Mouse (Mus musculus): ENCODE measurements at regions not wholly inside any gene's neighbourhood (a gene's known extent, or its start where the extent isn't known, plus 50 kb on each side); places are given as distances from the start of the nearest gene placed in this dataset.

DNA sequence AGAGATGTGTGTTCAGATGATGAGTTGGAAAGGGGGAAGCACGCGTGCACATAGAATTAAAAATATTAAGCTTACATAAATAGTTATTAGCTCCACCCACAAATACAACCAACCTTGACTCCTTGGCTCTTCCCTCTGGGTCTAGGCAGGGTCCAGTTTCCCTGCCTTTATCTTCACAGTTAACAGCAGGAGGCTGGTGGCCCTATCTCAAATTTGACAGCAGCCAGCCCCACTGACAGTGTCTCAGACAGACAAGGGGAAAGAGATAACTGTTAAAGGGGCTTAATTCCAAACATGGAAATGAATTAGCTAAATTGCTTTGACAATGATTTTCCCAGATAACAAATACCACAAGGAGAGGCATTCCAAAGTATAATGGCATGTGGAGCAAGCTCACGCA lies 121.2 kb upstream of the Mef2c start:
- no peak for DNase-seq (ENCODE audit: low read depth in 1 of 2, low spot score in 2 of 2)
- TF ChIP-seq CTCF (IDR thresholded peaks at IDR 0.05; ENCODE audit: extremely low read depth, insufficient read depth, insufficient read length, insufficient replicate concordance) (no peak), POLR2A (IDR thresholded peaks at IDR 0.05; ENCODE audit: low read depth, low read length) (no peak)
- H3K27me3 ChIP-seq (ENCODE audit: control insufficient read depth, insufficient read depth, low read length): no peaks in the 10 kb centered on the region
- WGBS: 86% methylated on average over 3 of the region's 3 CpGs
- H3K36me3 ChIP-seq (ENCODE audit: control insufficient read depth, insufficient read depth, low read length): no peaks in the 10 kb centered on the region
- no peaks in the 10 kb centered on the region for H3K4me1 ChIP-seq (ENCODE audit: control insufficient read depth, insufficient read depth, insufficient read length)
- H3K4me3 ChIP-seq (ENCODE audit: extremely low read depth, insufficient read depth, insufficient read length): no peak overlapping the region
- H3K27ac ChIP-seq (ENCODE audit: insufficient read depth, low read length): no peak overlapping the region

DNA sequence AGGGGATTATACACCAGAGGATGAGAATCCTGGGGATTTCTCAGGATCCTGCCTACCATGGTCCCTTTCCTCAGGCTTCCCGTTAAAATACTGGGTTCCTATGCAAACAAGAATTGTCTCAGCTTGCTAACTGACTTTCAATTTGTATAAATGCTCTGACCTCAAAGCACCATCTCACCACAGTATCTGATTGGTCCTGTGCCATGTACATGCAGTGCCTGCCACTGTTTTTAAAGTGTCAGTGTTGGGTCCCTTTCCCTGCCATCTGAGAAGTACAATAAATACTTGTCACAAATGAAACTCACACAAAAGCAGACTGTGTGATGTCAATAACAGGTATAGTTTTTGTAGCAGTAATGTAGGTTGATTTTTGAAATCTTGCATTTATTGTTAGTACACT lies 109.1 kb upstream of the Mef2c start:
- Histone ChIP-seq H3K4me3 (ENCODE audit: extremely low read depth, insufficient read depth, insufficient read length) (no peak overlapping the region), H3K36me3 (ENCODE audit: control insufficient read depth, insufficient read depth, low read length) (no peaks in the 10 kb centered on the region), H3K27ac (ENCODE audit: insufficient read depth, low read length) (no peak overlapping the region), H3K4me1 (ENCODE audit: control insufficient read depth, insufficient read depth, insufficient read length) (no peaks in the 10 kb centered on the region), H3K27me3 (ENCODE audit: control insufficient read depth, insufficient read depth, low read length) (no peaks in the 10 kb centered on the region; the same call in 1 of the 2 replicates)
- WGBS: 81% methylated on average over 1 of the region's 1 CpGs
- TF ChIP-seq POLR2A (IDR thresholded peaks at IDR 0.05; ENCODE audit: low read depth, low read length): no peak
- TF ChIP-seq CTCF (IDR thresholded peaks at IDR 0.05; ENCODE audit: extremely low read depth, insufficient read depth, insufficient read length, insufficient replicate concordance): no peak
- no peak for DNase-seq (ENCODE audit: low read depth in 1 of 2, low spot score in 2 of 2)

DNA sequence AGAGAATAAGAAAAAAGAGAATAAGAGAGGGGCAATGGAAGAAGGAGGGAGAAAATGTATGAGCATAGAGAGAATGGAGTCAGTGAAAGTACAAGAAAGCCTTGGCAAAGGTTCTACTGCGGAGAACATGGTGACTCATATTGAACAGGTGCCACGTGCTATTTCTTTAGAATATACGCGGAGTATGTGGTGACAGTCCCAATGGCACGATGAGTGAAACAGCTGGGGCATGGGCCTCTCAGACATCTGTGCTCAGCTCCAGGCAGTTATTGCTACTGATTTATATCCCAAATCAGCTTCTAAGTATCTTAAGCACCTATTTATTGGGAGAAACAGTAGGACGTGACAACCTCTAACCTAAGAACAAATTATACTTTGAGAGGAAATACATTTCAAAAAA lies 104.5 kb upstream of the Mef2c start:
- no peak overlapping the region for H3K27ac ChIP-seq (ENCODE audit: insufficient read depth, low read length)
- no peak for DNase-seq (ENCODE audit: low read depth in 1 of 2, low spot score in 2 of 2)
- H3K27me3 ChIP-seq (ENCODE audit: control insufficient read depth, insufficient read depth, low read length): no peaks in the 10 kb centered on the region; the same call in 1 of the 2 replicates
- no peak for TF ChIP-seq CTCF (IDR thresholded peaks at IDR 0.05; ENCODE audit: extremely low read depth, insufficient read depth, insufficient read length, insufficient replicate concordance)
- TF ChIP-seq POLR2A (IDR thresholded peaks at IDR 0.05; ENCODE audit: low read depth, low read length): no peak
- H3K36me3 ChIP-seq (ENCODE audit: control insufficient read depth, insufficient read depth, low read length): no peaks in the 10 kb centered on the region
- 94% methylated on average over 6 of the region's 6 CpGs for WGBS
- H3K4me1 ChIP-seq (ENCODE audit: control insufficient read depth, insufficient read depth, insufficient read length): no peaks in the 10 kb centered on the region
- no peak overlapping the region for H3K4me3 ChIP-seq (ENCODE audit: extremely low read depth, insufficient read depth, insufficient read length)

DNA sequence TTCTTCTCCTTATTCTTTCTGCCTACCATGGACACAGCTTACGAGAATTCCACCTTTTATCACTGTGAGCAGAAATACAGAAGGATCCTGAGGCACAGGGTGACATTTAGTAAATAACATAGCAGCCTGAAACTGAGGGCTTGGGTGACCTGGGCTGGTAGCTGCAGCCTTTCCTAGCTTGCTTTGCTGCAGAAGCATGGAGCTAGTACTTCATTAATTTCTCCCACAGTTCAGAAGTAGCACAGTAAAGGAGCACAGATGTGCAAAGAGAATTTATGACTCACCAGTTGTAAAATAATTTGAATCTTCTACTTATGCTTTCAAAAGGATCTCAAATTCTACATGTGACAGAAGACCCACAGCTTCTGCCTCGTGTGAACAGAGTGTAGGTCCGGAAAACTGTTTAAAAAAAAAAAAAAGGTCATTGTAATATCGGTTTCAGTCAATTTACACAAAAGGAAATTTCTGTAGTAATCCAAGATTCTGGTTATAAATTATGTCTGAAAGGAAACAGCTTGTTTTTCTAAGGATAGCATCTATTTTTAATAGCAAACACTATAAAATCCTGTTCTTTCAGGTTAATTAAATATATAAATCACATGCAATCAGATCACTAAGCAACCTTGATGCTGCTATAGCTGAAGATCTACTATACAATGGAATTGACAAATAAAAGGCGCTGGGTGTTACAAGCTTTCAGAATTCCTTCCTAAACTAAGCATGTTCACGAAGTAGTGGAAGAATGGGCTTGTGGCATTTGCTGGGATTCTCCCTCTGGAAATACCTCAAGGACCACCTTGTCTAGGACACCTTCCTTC lies 64.0 kb upstream of the Mef2c start:
- 83% methylated on average over 6 of the region's 6 CpGs for WGBS

DNA sequence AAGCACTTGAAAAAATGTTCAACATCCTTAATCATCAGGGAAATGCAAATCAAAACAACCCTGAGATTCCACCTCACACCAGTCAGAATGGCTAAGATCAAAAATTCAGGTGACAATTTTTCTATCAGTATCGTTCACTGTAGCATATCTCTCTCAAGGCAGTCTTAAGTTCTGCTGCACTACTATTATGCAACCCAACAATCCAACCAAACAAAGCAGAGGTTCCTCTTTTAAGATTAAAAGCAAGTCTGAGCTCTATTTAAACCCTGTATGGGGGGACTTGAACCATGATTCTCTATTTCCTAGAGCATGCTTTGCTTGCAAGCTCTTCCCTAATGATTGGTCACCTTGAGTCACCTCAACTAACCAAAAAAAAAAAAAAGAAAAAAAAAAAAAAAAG lies 59.6 kb upstream of the Mef2c start:
- no peaks in the 10 kb centered on the region for H3K36me3 ChIP-seq (ENCODE audit: control insufficient read depth, insufficient read depth, low read length)
- no peak for TF ChIP-seq POLR2A (IDR thresholded peaks at IDR 0.05; ENCODE audit: low read depth, low read length)
- no peak for TF ChIP-seq CTCF (IDR thresholded peaks at IDR 0.05; ENCODE audit: extremely low read depth, insufficient read depth, insufficient read length, insufficient replicate concordance)
- no peaks in the 10 kb centered on the region for H3K4me1 ChIP-seq (ENCODE audit: control insufficient read depth, insufficient read depth, insufficient read length)

More for the DNA sequence above, 64.0 kb upstream of the Mef2c start:
- no peaks in the 10 kb centered on the region for H3K4me1 ChIP-seq (ENCODE audit: control insufficient read depth, insufficient read depth, insufficient read length)
- no peaks in the 10 kb centered on the region for H3K36me3 ChIP-seq (ENCODE audit: control insufficient read depth, insufficient read depth, low read length)
- TF ChIP-seq POLR2A (IDR thresholded peaks at IDR 0.05; ENCODE audit: low read depth, low read length): no peak
- TF ChIP-seq CTCF (IDR thresholded peaks at IDR 0.05; ENCODE audit: extremely low read depth, insufficient read depth, insufficient read length, insufficient replicate concordance): no peak
- no peak for DNase-seq (ENCODE audit: low read depth in 1 of 2, low spot score in 2 of 2)
- no peak overlapping the region for H3K27ac ChIP-seq (ENCODE audit: insufficient read depth, low read length)
- no peaks in the 10 kb centered on the region for H3K27me3 ChIP-seq (ENCODE audit: control insufficient read depth, insufficient read depth, low read length)
- H3K4me3 ChIP-seq (ENCODE audit: extremely low read depth, insufficient read depth, insufficient read length): no peak overlapping the region

DNA sequence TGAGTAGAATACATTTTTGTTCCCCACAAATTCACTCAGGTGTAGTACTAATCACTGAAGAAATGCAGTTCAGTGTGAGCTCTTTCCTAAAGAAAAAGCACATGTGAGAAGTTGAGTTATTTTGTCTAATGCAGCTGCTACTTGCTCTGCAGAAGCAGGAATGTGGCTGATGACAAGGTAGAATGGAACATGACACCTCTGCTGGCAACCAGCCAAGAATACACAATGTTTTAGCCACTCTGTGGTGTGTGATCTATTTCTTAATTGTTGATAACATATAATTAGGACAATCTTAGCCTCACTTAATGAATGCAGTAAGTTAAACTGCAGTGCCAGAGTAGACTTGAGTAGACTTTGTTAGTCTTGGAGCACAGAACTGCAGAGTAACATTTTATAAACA lies 53.0 kb upstream of the Mef2c start:
- no peaks in the 10 kb centered on the region for H3K36me3 ChIP-seq (ENCODE audit: control insufficient read depth, insufficient read depth, low read length)

More for the DNA sequence above, 59.6 kb upstream of the Mef2c start:
- no peak overlapping the region for H3K27ac ChIP-seq (ENCODE audit: insufficient read depth, low read length)
- 80% methylated on average over 1 of the region's 1 CpGs for WGBS
- H3K4me3 ChIP-seq (ENCODE audit: extremely low read depth, insufficient read depth, insufficient read length): no peak overlapping the region
- DNase-seq (ENCODE audit: low read depth in 1 of 2, low spot score in 2 of 2): no peak
- no peaks in the 10 kb centered on the region for H3K27me3 ChIP-seq (ENCODE audit: control insufficient read depth, insufficient read depth, low read length)

DNA sequence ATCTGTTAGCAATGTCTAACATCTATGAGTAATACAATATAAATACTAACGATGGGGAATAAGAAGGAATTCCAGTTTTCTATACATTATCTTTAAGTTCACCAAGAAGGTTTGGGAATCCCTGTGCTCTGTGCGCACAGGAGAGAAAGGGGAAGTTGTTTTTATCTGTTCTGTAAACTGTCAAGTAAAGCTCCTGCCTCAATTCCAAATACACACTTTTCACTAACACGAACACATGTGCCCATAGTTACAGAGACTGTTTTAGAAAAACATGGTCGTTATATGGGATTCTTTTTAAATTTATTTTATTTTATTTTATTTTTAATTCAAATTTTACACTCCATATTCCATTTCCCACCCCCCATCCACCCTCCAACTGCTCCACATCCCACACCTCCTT lies 50.8 kb upstream of the Mef2c start:
- TF ChIP-seq CTCF (IDR thresholded peaks at IDR 0.05; ENCODE audit: extremely low read depth, insufficient read depth, insufficient read length, insufficient replicate concordance) (no peak), POLR2A (IDR thresholded peaks at IDR 0.05; ENCODE audit: low read depth, low read length) (no peak)
- Histone ChIP-seq H3K27me3 (ENCODE audit: control insufficient read depth, insufficient read depth, low read length) (no peaks in the 10 kb centered on the region), H3K36me3 (ENCODE audit: control insufficient read depth, insufficient read depth, low read length) (no peaks in the 10 kb centered on the region), H3K4me1 (ENCODE audit: control insufficient read depth, insufficient read depth, insufficient read length) (no peaks in the 10 kb centered on the region), H3K4me3 (ENCODE audit: extremely low read depth, insufficient read depth, insufficient read length) (no peak overlapping the region), H3K27ac (ENCODE audit: insufficient read depth, low read length) (no peak overlapping the region)
- 72% methylated on average over 4 of the region's 4 CpGs for WGBS
- DNase-seq (ENCODE audit: low read depth in 1 of 2, low spot score in 2 of 2): no peak

More for the DNA sequence above, 53.0 kb upstream of the Mef2c start:
- no peak overlapping the region for H3K4me3 ChIP-seq (ENCODE audit: extremely low read depth, insufficient read depth, insufficient read length)
- TF ChIP-seq POLR2A (IDR thresholded peaks at IDR 0.05; ENCODE audit: low read depth, low read length) (no peak), CTCF (IDR thresholded peaks at IDR 0.05; ENCODE audit: extremely low read depth, insufficient read depth, insufficient read length, insufficient replicate concordance) (no peak)
- no peak for DNase-seq (ENCODE audit: low read depth in 1 of 2, low spot score in 2 of 2)
- no peaks in the 10 kb centered on the region for H3K4me1 ChIP-seq (ENCODE audit: control insufficient read depth, insufficient read depth, insufficient read length)
- H3K27me3 ChIP-seq (ENCODE audit: control insufficient read depth, insufficient read depth, low read length): no peaks in the 10 kb centered on the region
- no peak overlapping the region for H3K27ac ChIP-seq (ENCODE audit: insufficient read depth, low read length)

Measured in spleen, adult 2 months (tissue).